Mouse (Mus musculus) right cerebral cortex, postnatal 25 days (tissue): ENCODE measurements around the gene Slc5a2.

ENCODE experiments used
- DNase-seq: peaks from one replicate; pipeline ENCODE4 v3.0.0; 2022

Slc5a2 gene

GRCm38 (mm10) chr7:128304198-128304597, 38.7 kb downstream of the Slc5a2 start:
- no peak for DNase-seq

GRCm38 (mm10) chr7:128304907-128305306, 39.5 kb downstream of the Slc5a2 start:
- peak; percentile 29 for DNase-seq

- DNase-seq = no peak
These were observed 42.4 kb downstream of the Slc5a2 start for GRCm38 (mm10) chr7:128307851-128308250.

- DNase-seq = no peak
These were observed 43.8 kb downstream of the Slc5a2 start for GRCm38 (mm10) chr7:128309216-128309615.

- DNase-seq = no peak
These were observed 44.3 kb downstream of the Slc5a2 start for GRCm38 (mm10) chr7:128309776-128310175.

- no peak for DNase-seq
These were observed 44.8 kb downstream of the Slc5a2 start for GRCm38 (mm10) chr7:128310229-128310688.

GRCm38 (mm10) chr7:128311263-128311662, 45.8 kb downstream of the Slc5a2 start:
- DNase-seq = no peak

GRCm38 (mm10) chr7:128311811-128312210, 46.4 kb downstream of the Slc5a2 start:
- no peak for DNase-seq

GRCm38 (mm10) chr7:128312375-128313059, 47.1 kb downstream of the Slc5a2 start:
- no peak for DNase-seq

- DNase-seq = no peak
These were observed 48.1 kb downstream of the Slc5a2 start for GRCm38 (mm10) chr7:128313601-128314000.

GRCm38 (mm10) chr7:128314491-128314890, 49.0 kb downstream of the Slc5a2 start:
- no peak for DNase-seq

GRCm38 (mm10) chr7:128317011-128317410, 51.6 kb downstream of the Slc5a2 start:
- DNase-seq = no peak

GRCm38 (mm10) chr7:128319140-128319539, 53.7 kb downstream of the Slc5a2 start:
- no peak for DNase-seq

GRCm38 (mm10) chr7:128320219-128320816, 54.9 kb downstream of the Slc5a2 start:
- DNase-seq = no peak

GRCm38 (mm10) chr7:128321260-128321659, 55.8 kb downstream of the Slc5a2 start:
- DNase-seq = no peak
